Mouse (Mus musculus): Measurements from ENCODE around the gene Lpar3. TPM values are rescaled to one million over a fixed set of nuclear protein-coding genes. Genes with fewer than 3 reads are reported as not detected.

Gene Lpar3
- total and polyA plus RNA-seq, 2 experiments from 2014 or later = 0.31 to 0.66 TPM

DNA sequence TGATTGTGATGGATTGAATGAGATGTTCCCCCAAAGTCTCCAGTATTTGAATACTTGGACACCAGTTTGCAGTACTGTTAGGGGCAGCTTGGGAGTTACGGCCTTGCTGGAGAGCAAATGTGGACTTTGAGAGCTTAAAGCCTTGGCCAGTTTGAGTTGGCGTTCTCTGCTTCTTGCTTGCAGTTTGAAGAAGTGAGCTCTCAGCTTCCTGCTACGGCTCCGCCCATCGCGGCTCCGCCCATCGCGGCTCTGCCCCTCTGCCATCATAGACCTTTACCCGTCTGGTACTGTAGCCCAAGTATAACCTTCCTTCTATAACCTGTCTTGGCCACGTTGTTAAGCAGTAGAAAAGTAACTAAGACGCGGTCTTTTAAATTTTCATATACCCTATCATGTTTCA lies 108.0 kb downstream of the Lpar3 start:
- no peak overlapping the region for H3K4me2 ChIP-seq (ENCODE audit: low read depth, low read length, poor library complexity, severe bottlenecking)
- no peak overlapping the region for H3K27ac ChIP-seq (ENCODE audit: low read depth, low read length)
- H3K4me3 ChIP-seq (ENCODE audit: low read depth, low read length) = no peak overlapping the region

DNA sequence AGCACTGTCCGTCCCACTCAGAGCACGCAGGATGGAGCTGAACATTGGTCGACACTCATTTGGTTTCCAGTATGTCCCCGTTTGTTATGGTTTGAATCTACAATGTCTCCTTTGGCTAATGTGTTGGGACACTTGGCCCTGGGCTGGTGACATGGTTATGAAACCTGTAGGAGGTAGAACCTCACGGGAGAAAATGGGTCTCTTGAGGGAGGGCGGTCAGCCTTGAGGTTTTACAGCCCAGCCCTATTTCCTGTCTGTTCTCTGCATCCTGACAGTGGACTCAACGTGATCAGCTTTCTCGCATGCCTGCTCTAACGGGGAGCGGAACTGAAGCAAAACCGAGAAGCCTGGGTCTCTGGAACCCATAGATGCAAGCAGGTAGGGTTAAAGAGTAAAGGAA lies 111.1 kb downstream of the Lpar3 start:
- Histone ChIP-seq H3K4me1 (ENCODE audit: insufficient read depth, low read length) (peaks cover 8% of the 10 kb centered on the region; the same call in 1 of the 2 replicates), H3K9ac (replicated peaks; ENCODE audit: low read length, poor library complexity, severe bottlenecking) (no peak overlapping the region), H3K27me3 (ENCODE audit: insufficient read depth, low read length) (no peaks in the 10 kb centered on the region; the same call in 1 of the 2 replicates), H3K36me3 (ENCODE audit: insufficient read depth, low read length) (no peaks in the 10 kb centered on the region), H3K9me3 (ENCODE audit: low read length) (no peaks in the 10 kb centered on the region), H3K27ac (ENCODE audit: low read depth, low read length) (no peak overlapping the region), H3K4me3 (ENCODE audit: low read depth, low read length) (no peak overlapping the region), H3K4me2 (ENCODE audit: low read depth, low read length, poor library complexity, severe bottlenecking) (no peak overlapping the region)
- DNase-seq (ENCODE audit: low spot score) (no peak), ATAC-seq (ENCODE audit: low FRiP score) (no peak)
- WGBS = 84% methylated on average over 11 of the region's 11 CpGs
- no peak for TF ChIP-seq CTCF (IDR thresholded peaks at IDR 0.05)

More for the DNA sequence above, 108.0 kb downstream of the Lpar3 start:
- DNase-seq (ENCODE audit: low spot score) = no peak
- Histone ChIP-seq H3K36me3 (ENCODE audit: insufficient read depth, low read length) (no peaks in the 10 kb centered on the region), H3K9ac (replicated peaks; ENCODE audit: low read length, poor library complexity, severe bottlenecking) (no peak overlapping the region), H3K9me3 (ENCODE audit: low read length) (no peaks in the 10 kb centered on the region), H3K27me3 (ENCODE audit: insufficient read depth, low read length) (no peaks in the 10 kb centered on the region; the same call in 1 of the 2 replicates), H3K4me1 (ENCODE audit: insufficient read depth, low read length) (no peaks in the 10 kb centered on the region)
- no peak for ATAC-seq (ENCODE audit: low FRiP score)
- 29% methylated on average over 13 of the region's 13 CpGs for WGBS
- no peak for TF ChIP-seq CTCF (IDR thresholded peaks at IDR 0.05)

DNA sequence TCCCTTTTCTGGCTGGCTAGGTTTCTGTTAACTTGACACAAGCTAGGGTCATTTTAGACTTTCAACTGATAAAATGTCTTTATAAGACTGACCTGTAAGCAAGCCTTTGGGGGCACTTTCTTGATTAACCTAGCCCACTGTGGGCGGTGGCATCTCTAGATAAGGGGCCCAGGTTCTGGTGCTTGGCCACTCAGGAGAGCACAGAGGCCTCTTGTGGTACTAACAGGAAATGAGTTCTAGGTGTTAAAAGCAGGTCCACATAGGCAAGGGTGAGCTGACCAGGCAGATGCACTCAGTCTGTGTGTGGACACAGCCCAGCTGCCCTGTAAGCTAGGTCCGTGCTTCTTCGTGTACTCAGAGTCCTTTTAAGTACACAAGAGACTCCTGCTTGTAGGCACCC lies 112.5 kb downstream of the Lpar3 start:
- no peak overlapping the region for H3K4me2 ChIP-seq (ENCODE audit: low read depth, low read length, poor library complexity, severe bottlenecking)
- no peaks in the 10 kb centered on the region; the same call in 1 of the 2 replicates for H3K27me3 ChIP-seq (ENCODE audit: insufficient read depth, low read length)
- ATAC-seq (ENCODE audit: low FRiP score) (no peak), DNase-seq (ENCODE audit: low spot score) (no peak)
- peaks cover 8% of the 10 kb centered on the region; the same call in 1 of the 2 replicates for H3K4me1 ChIP-seq (ENCODE audit: insufficient read depth, low read length)
- H3K9ac ChIP-seq (replicated peaks; ENCODE audit: low read length, poor library complexity, severe bottlenecking) = no peak overlapping the region
- H3K27ac ChIP-seq (ENCODE audit: low read depth, low read length) = no peak overlapping the region
- 95% methylated on average over 3 of the region's 3 CpGs for WGBS
- H3K4me3 ChIP-seq (ENCODE audit: low read depth, low read length) = no peak overlapping the region
- no peaks in the 10 kb centered on the region for H3K36me3 ChIP-seq (ENCODE audit: insufficient read depth, low read length)
- peak; percentile 5; the same call in 1 of the 2 replicates for TF ChIP-seq CTCF (IDR thresholded peaks at IDR 0.05)
- H3K9me3 ChIP-seq (ENCODE audit: low read length) = no peaks in the 10 kb centered on the region

DNA sequence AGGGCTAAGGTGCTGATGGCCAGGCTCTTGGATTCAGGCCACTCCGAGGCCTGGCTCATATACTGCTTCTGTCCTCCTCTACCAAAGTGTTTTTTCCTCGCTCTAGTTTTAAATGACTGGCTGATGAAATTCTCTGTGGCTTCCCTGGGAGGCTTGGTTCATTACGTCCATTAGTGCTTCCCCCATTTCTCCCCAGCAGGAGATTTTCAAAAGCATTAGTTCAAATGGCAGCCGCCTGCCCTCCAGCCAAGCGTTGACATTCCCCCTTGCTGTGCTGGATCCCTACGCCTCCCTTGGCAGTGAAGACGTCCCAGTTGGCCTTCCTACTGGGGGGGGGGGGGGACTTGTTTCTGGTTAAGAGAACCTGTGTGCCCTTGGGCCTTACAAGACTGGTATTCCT lies 113.3 kb downstream of the Lpar3 start:
- no peak overlapping the region for H3K4me3 ChIP-seq (ENCODE audit: low read depth, low read length)
- no peaks in the 10 kb centered on the region for H3K9me3 ChIP-seq (ENCODE audit: low read length)
- ATAC-seq (ENCODE audit: low FRiP score) = no peak
- no peak for TF ChIP-seq CTCF (IDR thresholded peaks at IDR 0.05)
- H3K9ac ChIP-seq (replicated peaks; ENCODE audit: low read length, poor library complexity, severe bottlenecking) = 0 out of 2 replicates have a peak overlapping the region, but pooled peaks have one; percentile 8
- DNase-seq (ENCODE audit: low spot score) = peak; percentile 56
- peaks cover 8% of the 10 kb centered on the region; the same call in 1 of the 2 replicates for H3K4me1 ChIP-seq (ENCODE audit: insufficient read depth, low read length)
- no peaks in the 10 kb centered on the region for H3K36me3 ChIP-seq (ENCODE audit: insufficient read depth, low read length)
- no peaks in the 10 kb centered on the region; the same call in 1 of the 2 replicates for H3K27me3 ChIP-seq (ENCODE audit: insufficient read depth, low read length)
- 19% methylated on average over 7 of the region's 7 CpGs for WGBS
- H3K4me2 ChIP-seq (ENCODE audit: low read depth, low read length, poor library complexity, severe bottlenecking) = no peak overlapping the region
- H3K27ac ChIP-seq (ENCODE audit: low read depth, low read length) = no peak overlapping the region

Other genes starting within 250 kb of the Lpar3 start
- gene Syde2, start 233.1 kb upstream of the Lpar3 start, total RNA-seq (2014; rRNA removed) = 4.2 and 4.7 TPM in 2 replicates
- 0.28 and 0.32 TPM in 2 replicates for gene Syde2, start 233.1 kb upstream of the Lpar3 start, polyA plus RNA-seq (2015; fragmentation: Nextera tagmentation; extraction: Ambion mirVana)
- gene Wdr63, start 112.8 kb upstream of the Lpar3 start, total RNA-seq (2014; rRNA removed) = 0.80 and 1.3 TPM in 2 replicates
- gene Wdr63, start 112.8 kb upstream of the Lpar3 start, polyA plus RNA-seq (2015; fragmentation: Nextera tagmentation; extraction: Ambion mirVana) = 1.0 and 1.1 TPM in 2 replicates
- 0.09 and 0.38 TPM in 2 replicates for gene Mcoln3, start 103.5 kb upstream of the Lpar3 start, total RNA-seq (2014; rRNA removed)
- gene Mcoln3, start 103.5 kb upstream of the Lpar3 start, polyA plus RNA-seq (2015; fragmentation: Nextera tagmentation; extraction: Ambion mirVana) = 0.29 and 0.38 TPM in 2 replicates
- 0.16 TPM in 1 of 2 replicates, not detected in the other for gene Mcoln2, start 71.1 kb upstream of the Lpar3 start, total RNA-seq (2014; rRNA removed)
- 0.09 and 0.43 TPM in 2 replicates for gene Mcoln2, start 71.1 kb upstream of the Lpar3 start, polyA plus RNA-seq (2015; fragmentation: Nextera tagmentation; extraction: Ambion mirVana)
- gene Ssx2ip, start 183.7 kb downstream of the Lpar3 start, total RNA-seq (2014; rRNA removed) = 26.3 and 32.7 TPM in 2 replicates
- gene Ssx2ip, start 183.7 kb downstream of the Lpar3 start, polyA plus RNA-seq (2015; fragmentation: Nextera tagmentation; extraction: Ambion mirVana) = 19.4 and 19.8 TPM in 2 replicates
- 6.3 and 6.7 TPM in 2 replicates for gene Ctbs, start 228.8 kb downstream of the Lpar3 start, total RNA-seq (2014; rRNA removed)
- 4.3 and 4.7 TPM in 2 replicates for gene Ctbs, start 228.8 kb downstream of the Lpar3 start, polyA plus RNA-seq (2015; fragmentation: Nextera tagmentation; extraction: Ambion mirVana)

Measured in midbrain, postnatal 0 days (tissue).